Mouse (Mus musculus) limb, embryonic 13.5 days (tissue): ENCODE measurements around the gene Nol11. TPM values are rescaled to one million over a fixed set of nuclear protein-coding genes. Genes with fewer than 3 reads are reported as not detected.

Source experiments
- ATAC-seq: fragments of 200-750 bp; cut with Nextera tagmentation; 2 replicates; pipeline ENCODE4 v1.8.0; 2017; ENCODE audit warnings: low read depth, moderate number of reproducible peaks, moderate TSS enrichment; ENCODE audit not compliant: low FRiP score
- H3K27ac ChIP-seq: fragments of 300-500 bp; sonication (generic); 2 replicates; pipeline ENCODE4 v1.5.1; 2015; ENCODE audit warnings: inconsistent platforms, mild to moderate bottlenecking, moderate library complexity
- H3K27me3 ChIP-seq: fragments of 300-500 bp; sonication (generic); 2 replicates; pipeline ENCODE4 v1.6.1; 2015; ENCODE audit warnings: mild to moderate bottlenecking, inconsistent platforms
- H3K36me3 ChIP-seq: fragments of 300-500 bp; sonication (generic); 2 replicates; pipeline ENCODE4 v1.6.1; 2015; ENCODE audit warnings: inconsistent platforms, mild to moderate bottlenecking, moderate library complexity
- H3K4me1 ChIP-seq: fragments of 300-500 bp; sonication (generic); 2 replicates; pipeline ENCODE4 v1.6.1; 2015; ENCODE audit warnings: inconsistent platforms
- H3K4me2 ChIP-seq: fragments of 300-500 bp; sonication (generic); replicated peaks from 2 replicates; pipeline ENCODE4 v1.6.1; 2015; ENCODE audit warnings: inconsistent platforms, mild to moderate bottlenecking, moderate library complexity
- H3K4me3 ChIP-seq: fragments of 300-500 bp; sonication (generic); 2 replicates; pipeline ENCODE4 v1.5.1; 2015; ENCODE audit warnings: moderate library complexity, mild to moderate bottlenecking, inconsistent platforms
- H3K9ac ChIP-seq: fragments of 300-500 bp; sonication (generic); 2 replicates; pipeline ENCODE4 v1.6.1; 2015; ENCODE audit warnings: mild to moderate bottlenecking, inconsistent platforms
- H3K9me3 ChIP-seq: fragments of 300-500 bp; sonication (generic); 2 replicates; pipeline ENCODE4 v1.6.1; 2016; ENCODE audit warnings: inconsistent platforms
- WGBS: fragments of 180-500 bp; shearing (Covaris S2); methylation state at CpG from one replicate; pipeline ENCODE4 v1.1.7; 2015; 5-methylcytosine and 5-hydroxymethylcytosine counted together
- polyA plus RNA-seq: library from polyadenylated mRNA; unstranded; fragments of >200 nt; fragmentation: Nextera tagmentation; extraction: Ambion mirVana; gene quantifications from 2 replicates; pipeline ENCODE4 v1.2.1, GENCODE M21; 2015

The Nol11 gene
- polyA plus RNA-seq, result 64.1 and 65.9 TPM in 2 replicates

GRCm38 (mm10) chr11:107188565-107189552 is at the start of gene Nol11:
Gene Nol11 (minus strand): TSS chr11:107189381.
- H3K4me3 ChIP-seq, result peak within 1 kb of the TSS; percentile 96
- H3K4me2 ChIP-seq, result peak within 1 kb of the TSS; percentile 89
- no peaks in the 10 kb centered on the region for H3K9me3 ChIP-seq
- H3K27ac ChIP-seq, result peak within 1 kb of the TSS; percentile 52; the same call in 1 of the 2 replicates
- peaks cover 24% of the 10 kb centered on the region for H3K36me3 ChIP-seq
- WGBS, result under 1% methylated on average over 62 of the region's 62 CpGs
- ATAC-seq, result peak; percentile 96
- H3K4me1 ChIP-seq, result peaks cover 6% of the 10 kb centered on the region
- H3K27me3 ChIP-seq, result no peaks in the 10 kb centered on the region
- H3K9ac ChIP-seq, result peak within 1 kb of the TSS; percentile 93

GRCm38 (mm10) chr11:107238506-107238905 is 49.3 kb upstream of the Nol11 start:
- 89% methylated on average over 6 of the region's 6 CpGs for WGBS

GRCm38 (mm10) chr11:107237532-107237931 is 48.4 kb upstream of the Nol11 start:
- no peak overlapping the region for H3K9ac ChIP-seq
- no peaks in the 10 kb centered on the region for H3K27me3 ChIP-seq
- no peak for ATAC-seq
- no peak overlapping the region for H3K27ac ChIP-seq
- no peak overlapping the region for H3K4me3 ChIP-seq
- 94% methylated on average over 4 of the region's 4 CpGs for whole genome bisulfite sequencing
- H3K4me2 ChIP-seq, result no peak overlapping the region
- H3K4me1 ChIP-seq, result no peaks in the 10 kb centered on the region
- H3K36me3 ChIP-seq, result peaks cover 28% of the 10 kb centered on the region
- no peaks in the 10 kb centered on the region for H3K9me3 ChIP-seq

More at GRCm38 (mm10) chr11:107238506-107238905, 49.3 kb upstream of the Nol11 start:
- no peaks in the 10 kb centered on the region for H3K27me3 ChIP-seq
- ATAC-seq, result no peak
- no peak overlapping the region for H3K4me2 ChIP-seq
- H3K27ac ChIP-seq, result no peak overlapping the region
- no peak overlapping the region for H3K4me3 ChIP-seq
- peaks cover 18% of the 10 kb centered on the region; the same call in 1 of the 2 replicates for H3K36me3 ChIP-seq
- H3K9me3 ChIP-seq, result no peaks in the 10 kb centered on the region
- H3K9ac ChIP-seq, result no peak overlapping the region
- H3K4me1 ChIP-seq, result no peaks in the 10 kb centered on the region

- no peak overlapping the region for H3K4me2 ChIP-seq
- no peak overlapping the region for H3K4me3 ChIP-seq
- peaks cover 43% of the 10 kb centered on the region for H3K36me3 ChIP-seq
- H3K27ac ChIP-seq, result no peak overlapping the region
- 75% methylated on average over 5 of the region's 5 CpGs for WGBS
- ATAC-seq, result no peak
- no peak overlapping the region for H3K9ac ChIP-seq
- no peaks in the 10 kb centered on the region for H3K27me3 ChIP-seq
- peaks cover 7% of the 10 kb centered on the region; the same call in 1 of the 2 replicates for H3K4me1 ChIP-seq
- no peaks in the 10 kb centered on the region for H3K9me3 ChIP-seq
Measured at GRCm38 (mm10) chr11:107233252-107233890, 44.2 kb upstream of the Nol11 start.

GRCm38 (mm10) chr11:107230128-107230527 is 40.9 kb upstream of the Nol11 start:
- Histone ChIP-seq H3K36me3 (peaks cover 72% of the 10 kb centered on the region), H3K27me3 (no peaks in the 10 kb centered on the region), H3K9me3 (no peaks in the 10 kb centered on the region), H3K4me2 (no peak overlapping the region), H3K27ac (no peak overlapping the region), H3K4me3 (no peak overlapping the region), H3K4me1 (peaks cover 7% of the 10 kb centered on the region; the same call in 1 of the 2 replicates), H3K9ac (no peak overlapping the region)
- ATAC-seq, result no peak
- WGBS, result 18% methylated on average over 10 of the region's 10 CpGs

GRCm38 (mm10) chr11:107226431-107226830 is 37.2 kb upstream of the Nol11 start:
- Histone ChIP-seq H3K4me1 (peaks cover 21% of the 10 kb centered on the region), H3K27ac (no peak overlapping the region), H3K9ac (no peak overlapping the region), H3K36me3 (peaks cover 46% of the 10 kb centered on the region), H3K9me3 (no peaks in the 10 kb centered on the region), H3K4me3 (no peak overlapping the region), H3K27me3 (no peaks in the 10 kb centered on the region), H3K4me2 (no peak overlapping the region)
- 94% methylated on average over 1 of the region's 1 CpGs for WGBS
- ATAC-seq, result no peak

- WGBS, result 87% methylated on average over 10 of the region's 10 CpGs
- H3K27me3 ChIP-seq, result no peaks in the 10 kb centered on the region
- H3K27ac ChIP-seq, result no peak overlapping the region
- no peak for ATAC-seq
- no peak overlapping the region for H3K4me2 ChIP-seq
- H3K9me3 ChIP-seq, result no peaks in the 10 kb centered on the region
- no peak overlapping the region for H3K4me3 ChIP-seq
- H3K36me3 ChIP-seq, result peaks cover 42% of the 10 kb centered on the region
- peaks cover 21% of the 10 kb centered on the region for H3K4me1 ChIP-seq
- H3K9ac ChIP-seq, result no peak overlapping the region
Measured at GRCm38 (mm10) chr11:107226013-107226412, 36.8 kb upstream of the Nol11 start.

- Histone ChIP-seq H3K9ac (no peak overlapping the region), H3K36me3 (peaks cover 40% of the 10 kb centered on the region), H3K27me3 (no peaks in the 10 kb centered on the region), H3K27ac (peak overlapping the region; percentile 63; the same call in 1 of the 2 replicates), H3K4me3 (no peak overlapping the region), H3K4me2 (no peak overlapping the region), H3K4me1 (peaks cover 20% of the 10 kb centered on the region), H3K9me3 (no peaks in the 10 kb centered on the region)
- WGBS, result 80% methylated on average over 5 of the region's 5 CpGs
- ATAC-seq, result no peak
Measured at GRCm38 (mm10) chr11:107225301-107225700, 36.1 kb upstream of the Nol11 start.

- ATAC-seq, result no peak
- no peak overlapping the region for H3K9ac ChIP-seq
- no peak overlapping the region for H3K4me3 ChIP-seq
- no peaks in the 10 kb centered on the region for H3K9me3 ChIP-seq
- peaks cover 14% of the 10 kb centered on the region for H3K4me1 ChIP-seq
- peak overlapping the region; percentile 63; the same call in 1 of the 2 replicates for H3K27ac ChIP-seq
- peaks cover 39% of the 10 kb centered on the region for H3K36me3 ChIP-seq
- WGBS, result 48% methylated on average over 8 of the region's 8 CpGs
- H3K4me2 ChIP-seq, result no peak overlapping the region
- H3K27me3 ChIP-seq, result no peaks in the 10 kb centered on the region
Measured at GRCm38 (mm10) chr11:107223667-107224214, 34.6 kb upstream of the Nol11 start.

GRCm38 (mm10) chr11:107223169-107223561 is 34.0 kb upstream of the Nol11 start:
- Histone ChIP-seq H3K4me3 (no peak overlapping the region), H3K27me3 (no peaks in the 10 kb centered on the region), H3K36me3 (peaks cover 34% of the 10 kb centered on the region), H3K4me1 (peaks cover 14% of the 10 kb centered on the region), H3K27ac (peak overlapping the region; percentile 63; the same call in 1 of the 2 replicates), H3K9me3 (no peaks in the 10 kb centered on the region), H3K4me2 (no peak overlapping the region), H3K9ac (no peak overlapping the region)
- no peak for ATAC-seq
- WGBS, result 66% methylated on average over 1 of the region's 1 CpGs

- Histone ChIP-seq H3K27me3 (no peaks in the 10 kb centered on the region), H3K9ac (0 out of 2 replicates have a peak overlapping the region, but pooled peaks have one; percentile 14), H3K4me2 (no peak overlapping the region), H3K27ac (peak overlapping the region; percentile 63; the same call in 1 of the 2 replicates), H3K4me3 (no peak overlapping the region), H3K4me1 (peaks cover 14% of the 10 kb centered on the region), H3K9me3 (no peaks in the 10 kb centered on the region), H3K36me3 (peaks cover 28% of the 10 kb centered on the region)
- 60% methylated on average over 12 of the region's 12 CpGs for WGBS
- ATAC-seq, result no peak
Measured at GRCm38 (mm10) chr11:107222531-107223168, 33.5 kb upstream of the Nol11 start.
